Mouse (Mus musculus) testis, adult 2 months (tissue): ENCODE measurements at regions not wholly inside any gene's neighbourhood (a gene's known extent, or its start where the extent isn't known, plus 50 kb on each side); places are given as distances from the start of the nearest gene placed in this dataset.

Experiments used
- CTCF ChIP-seq: fragments of 200-500 bp; IDR thresholded peaks from 2 replicates; pipeline ENCODE4 v1.5.1; 2012; ENCODE audit warnings: low read depth, mild to moderate bottlenecking, inconsistent platforms, low read length, moderate library complexity; ENCODE audit not compliant: control insufficient read depth, insufficient read depth, insufficient replicate concordance
- POLR2A ChIP-seq: fragments of 200-500 bp; IDR thresholded peaks from 2 replicates; pipeline ENCODE4 v1.6.1; 2012; ENCODE audit warnings: low read depth, mild to moderate bottlenecking, inconsistent platforms, low read length, moderate library complexity; ENCODE audit not compliant: control insufficient read depth

DNA sequence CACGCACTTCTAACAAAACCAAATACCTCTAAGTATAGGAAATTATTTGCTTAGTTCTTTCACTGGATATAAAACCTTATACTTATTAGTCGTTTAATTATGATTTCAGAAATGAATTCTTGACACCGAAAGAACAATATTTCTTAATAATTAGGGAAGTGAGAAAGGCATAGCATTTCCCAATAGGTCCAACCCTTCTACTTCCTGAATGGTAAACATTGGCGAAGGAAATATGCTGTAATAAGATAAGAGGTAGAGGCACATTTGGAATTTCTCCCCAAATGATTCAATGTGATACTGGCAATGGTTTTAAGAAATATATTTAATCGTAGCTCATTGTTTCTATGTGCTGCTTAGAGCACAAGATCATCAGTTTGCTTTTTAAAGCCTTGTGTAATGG, 464.5 kb upstream of the Ptger4 start:
- TF ChIP-seq CTCF: no peak
- no peak for TF ChIP-seq POLR2A
